Mouse (Mus musculus) gastrocnemius, postnatal 4 days (tissue): ENCODE results near the gene Copa. TPM values are rescaled to one million over a fixed set of nuclear protein-coding genes. Genes with fewer than 3 reads are reported as not detected.

Source experiments
- DNase-seq, 2 experiments: peaks; one replicate each; pipeline ENCODE4 v3.0.0; 2021 to 2022; ENCODE audit warnings: low spot score in 2 of 2, mixed read lengths in 2 of 2
- total RNA-seq, 2 experiments: library from RNA; stranded (reverse); gene quantifications; 2 replicates each; pipeline ENCODE4 v1.2.3; 2021

Copa gene
- total RNA-seq, 2 experiments from 2014 or later, result 162 to 172 TPM

- no peak for DNase-seq
Observed at GRCm38 (mm10) chr1:172134072-172134471, 51.7 kb downstream of the Copa start.

DNA sequence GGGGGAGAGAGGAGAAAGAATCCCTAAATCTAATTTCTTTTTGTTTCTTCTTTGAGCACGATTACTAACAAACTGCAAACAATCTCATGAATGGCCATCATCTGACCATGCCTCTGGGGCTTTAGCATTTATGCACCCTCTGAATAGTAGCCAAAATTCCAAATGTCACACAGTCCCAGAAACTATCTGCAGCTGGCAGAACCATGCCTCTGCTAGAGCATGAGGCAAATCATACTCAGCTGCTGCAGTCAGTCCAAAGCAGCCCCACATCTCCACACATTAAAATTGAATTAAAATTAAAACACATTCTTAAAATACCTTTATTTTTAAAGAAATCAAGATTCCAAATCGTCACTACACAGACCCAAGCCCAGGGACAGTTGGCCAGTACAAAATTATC is 57.8 kb downstream of the Copa start:
- no peak for DNase-seq

DNA sequence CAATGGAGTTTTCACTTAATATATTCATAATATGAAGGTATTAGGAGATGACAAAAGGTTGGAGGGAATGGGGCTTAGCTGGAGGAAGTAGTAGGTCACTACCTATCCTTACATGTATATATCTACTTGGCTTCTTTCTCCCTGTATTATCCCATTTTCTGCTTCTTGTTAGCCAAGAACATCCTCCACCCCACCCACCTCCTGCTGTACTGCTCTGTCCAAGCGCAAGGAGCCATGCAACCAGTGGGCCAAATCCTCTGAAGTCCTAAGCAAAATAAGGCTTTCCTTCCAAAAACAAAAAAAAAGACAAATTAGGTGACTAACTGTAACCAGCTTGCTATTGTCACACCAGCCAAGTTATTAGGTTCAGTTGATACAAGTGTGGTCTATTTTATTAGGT is 58.5 kb downstream of the Copa start:
- DNase-seq, result no peak

DNA sequence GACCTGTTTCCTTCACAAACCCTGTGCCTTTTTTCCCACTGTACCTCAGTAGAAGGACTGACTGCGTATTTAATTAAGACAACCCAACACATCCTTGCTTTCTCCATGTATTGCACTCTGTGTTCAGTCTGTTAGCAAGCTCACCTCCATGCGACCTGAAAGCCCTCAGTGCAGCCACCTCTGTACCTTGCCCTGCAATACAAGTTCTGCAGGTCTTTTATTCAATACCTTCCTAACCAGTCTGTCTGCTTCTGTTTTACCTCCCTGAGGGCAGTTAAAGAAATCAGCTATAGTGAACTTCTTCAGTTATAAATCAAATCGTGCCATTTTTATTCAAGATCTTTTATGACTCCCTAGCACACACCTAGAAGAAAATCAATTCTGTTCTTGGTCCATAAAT is 59.2 kb downstream of the Copa start:
- DNase-seq, result no peak

DNA sequence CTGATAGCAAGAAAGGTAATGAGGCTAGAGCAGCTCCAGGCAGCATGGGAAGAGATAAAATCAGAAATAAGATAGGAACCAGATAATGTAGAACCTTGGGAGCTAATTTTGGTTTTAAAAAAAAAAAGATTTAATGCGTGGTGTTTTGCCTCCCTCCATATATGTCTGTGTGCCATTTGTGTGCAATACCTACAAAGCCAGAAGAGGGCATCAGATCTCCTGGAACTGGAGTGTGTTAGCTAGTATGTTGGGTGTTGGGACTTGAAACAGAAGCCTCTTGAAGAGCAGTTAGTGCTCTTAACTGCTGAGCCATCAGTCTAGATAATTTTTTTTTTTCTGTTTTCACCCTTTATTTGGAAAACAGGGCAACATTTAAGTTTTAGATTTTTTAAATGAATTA is 61.2 kb downstream of the Copa start:
- peak in 1 of 2 experiments; percentile 28 for DNase-seq

DNA sequence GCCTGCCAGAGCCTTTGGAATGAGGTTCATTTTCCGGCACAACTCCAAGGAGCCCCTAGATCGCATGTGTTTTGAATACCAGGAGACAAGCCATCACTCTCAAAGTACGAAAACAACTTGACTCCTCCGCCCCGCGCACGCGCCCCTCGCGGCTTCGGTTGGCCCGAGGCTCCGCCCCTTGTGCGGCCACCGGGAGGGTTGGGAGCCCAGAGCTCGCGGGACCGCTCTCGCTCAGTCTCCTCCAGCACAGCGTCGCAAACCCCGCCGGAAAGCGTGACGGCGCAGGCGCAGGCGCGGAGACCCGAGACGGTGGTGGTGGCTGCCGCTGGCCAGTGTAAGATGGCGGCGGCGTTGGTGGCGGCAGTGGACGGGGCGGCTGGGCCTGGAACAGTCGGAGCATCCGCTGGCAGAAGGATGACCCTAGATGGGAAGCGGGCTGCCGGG is 65.5 kb downstream of the Copa start, which contains the start of gene Dcaf8:
Gene Dcaf8, plus strand, starts transcription at position 250 of the 444 bp plus-strand sequence.
- DNase-seq, result peak; percentile 97 to 98

DNA sequence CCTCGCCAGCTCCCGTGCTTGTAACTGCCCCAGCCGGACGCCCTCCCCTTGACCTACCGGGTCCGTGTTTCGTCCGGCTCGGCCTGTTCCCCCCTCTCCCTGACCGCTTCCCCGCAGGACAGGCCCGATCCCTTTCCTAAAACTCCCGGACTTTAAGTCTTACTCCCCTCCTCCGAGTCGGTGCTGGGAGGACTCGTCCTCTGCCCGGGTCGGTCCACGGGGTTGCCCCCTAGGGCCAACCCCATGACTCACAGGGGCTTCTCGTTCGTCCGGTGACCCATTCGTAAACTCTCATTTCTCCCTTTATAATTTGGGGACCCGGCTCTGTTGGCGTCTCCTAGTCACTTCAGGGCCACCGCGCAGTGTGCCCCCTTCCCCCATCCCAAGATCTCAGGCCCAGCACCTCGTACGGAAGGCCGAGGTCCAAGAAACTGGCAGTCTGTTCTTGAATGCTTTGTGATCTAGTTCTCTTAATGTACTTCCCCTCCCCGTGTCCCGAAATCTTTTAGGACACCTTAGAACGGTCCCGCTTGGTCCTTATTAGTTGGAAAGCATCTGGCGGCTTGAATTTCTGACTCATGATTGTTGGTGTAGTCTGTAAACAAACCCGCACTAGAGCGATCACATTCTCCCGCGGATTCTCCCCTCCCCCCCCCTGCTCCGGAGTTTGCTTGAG is 66.1 kb downstream of the Copa start:
- DNase-seq, result peak in 1 of 2 experiments; percentile 30

GRCm38 (mm10) chr1:172148955-172149815 is 66.9 kb downstream of the Copa start:
- DNase-seq, result no peak

- no peak for DNase-seq
Observed at GRCm38 (mm10) chr1:172154536-172154935, 72.2 kb downstream of the Copa start.

DNA sequence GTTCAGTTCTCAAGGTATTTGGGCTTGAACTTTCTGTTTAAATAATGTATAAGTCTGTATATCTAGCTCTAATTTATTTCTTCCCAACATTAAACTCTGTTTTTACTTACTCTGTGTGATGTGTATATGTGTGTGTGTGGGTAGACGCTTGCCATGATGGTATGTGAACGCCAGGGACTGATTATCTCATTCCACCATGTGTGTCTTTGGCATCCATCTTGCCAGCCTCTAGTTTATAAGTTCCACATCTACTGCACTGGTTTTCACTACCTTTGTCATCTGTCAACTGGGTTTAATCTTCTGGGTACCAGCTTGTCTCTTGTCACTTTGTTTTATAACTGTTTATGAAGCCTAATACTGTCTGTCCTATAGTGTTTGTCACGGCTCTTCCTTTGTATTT is 73.2 kb downstream of the Copa start:
- no peak for DNase-seq

DNA sequence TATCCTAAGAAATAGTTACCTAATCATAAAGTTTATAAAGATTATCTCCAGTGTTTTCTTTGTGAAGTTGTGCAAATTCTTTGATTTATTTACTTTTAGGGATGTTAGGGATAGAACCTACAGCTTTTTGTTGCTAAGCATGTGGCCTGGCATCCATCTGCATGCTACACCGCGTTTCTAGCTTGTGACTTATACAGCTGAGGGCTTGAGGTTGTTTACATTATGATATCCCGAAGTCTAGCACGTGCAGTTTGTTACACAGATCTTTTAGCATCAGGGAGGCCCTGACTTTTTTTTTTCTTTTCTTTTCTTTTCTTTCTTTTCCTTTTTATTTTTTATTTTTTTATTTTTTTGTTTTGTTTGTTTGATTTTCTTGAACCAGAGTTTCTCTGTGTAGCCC is 77.6 kb downstream of the Copa start:
- DNase-seq, result no peak

GRCm38 (mm10) chr1:172160508-172160907 is 78.2 kb downstream of the Copa start:
- no peak for DNase-seq

- no peak for DNase-seq
Observed at GRCm38 (mm10) chr1:172162009-172162408, 79.7 kb downstream of the Copa start.

GRCm38 (mm10) chr1:172162959-172163358 is 80.6 kb downstream of the Copa start:
- DNase-seq, result no peak

GRCm38 (mm10) chr1:172167911-172168310 is 85.6 kb downstream of the Copa start:
- DNase-seq, result no peak

- no peak for DNase-seq
Observed at GRCm38 (mm10) chr1:172169809-172170208, 87.5 kb downstream of the Copa start.

Other genes starting within 250 kb of the Copa start
- gene Cd84, start 242.8 kb upstream of the Copa start, total RNA-seq, result 1 to 10 TPM; 3.3 to 3.4 TPM
- under 1 TPM; 0.16 to 0.20 TPM for gene Gm10521, start 186.9 kb upstream of the Copa start, total RNA-seq
- under 1 TPM; 0.21 to 0.39 TPM for gene Slamf6, start 165.0 kb upstream of the Copa start, total RNA-seq
- 10 to 100 TPM in 1 of 2 experiments, 1 to 10 TPM in 1; 9.6 to 10.4 TPM for gene Vangl2, start 54.1 kb upstream of the Copa start, total RNA-seq
- gene Nhlh1, start 25.0 kb upstream of the Copa start, total RNA-seq, result not detected
- gene Ncstn, start 266 bp downstream of the Copa start, total RNA-seq, result 10 to 100 TPM; 62.9 to 65.4 TPM
- 100 to 1,000 TPM; 130 to 147 TPM for gene Pex19, start 44.2 kb downstream of the Copa start, total RNA-seq
- 100 to 1,000 TPM; 139 to 169 TPM for gene Dcaf8, start 65.6 kb downstream of the Copa start, total RNA-seq
- gene Pea15a, start 124.3 kb downstream of the Copa start, total RNA-seq, result 100 to 1,000 TPM; 113 TPM
- 1,000 to 10,000 TPM; 2,015 to 2,024 TPM for gene Casq1, start 137.3 kb downstream of the Copa start, total RNA-seq
- gene Atp1a4, start 175.9 kb downstream of the Copa start, total RNA-seq, result under 1 TPM; 0.17 to 0.18 TPM
- gene Igsf8, start 179.1 kb downstream of the Copa start, total RNA-seq, result 10 to 100 TPM; 24.8 to 26.9 TPM
- 100 to 1,000 TPM; 454 to 465 TPM for gene Atp1a2, start 215.5 kb downstream of the Copa start, total RNA-seq
- gene Kcnj9, start 246.8 kb downstream of the Copa start, total RNA-seq, result not detected